Mouse (Mus musculus): Measurements from ENCODE around the gene Spata45. TPM values are rescaled to one million over a fixed set of nuclear protein-coding genes. Genes with fewer than 3 reads are reported as not detected.

Spata45 gene
- polyA plus RNA-seq, 1 experiment from 2014 or later: not detected

Other genes starting within 250 kb of the Spata45 start
- 29.8 and 31.0 TPM in 2 replicates for gene Rps6kc1, start 124.9 kb upstream of the Spata45 start, polyA plus RNA-seq (2014; fragmentation: Nextera tagmentation; extraction: Ambion mirVana)
- gene Angel2, start 111.5 kb upstream of the Spata45 start, polyA plus RNA-seq (2014; fragmentation: Nextera tagmentation; extraction: Ambion mirVana): 49.3 and 60.1 TPM in 2 replicates
- 82.8 and 102 TPM in 2 replicates for gene Vash2, start 57.3 kb upstream of the Spata45 start, polyA plus RNA-seq (2014; fragmentation: Nextera tagmentation; extraction: Ambion mirVana)
- gene Flvcr1, start 10.5 kb upstream of the Spata45 start, polyA plus RNA-seq (2014; fragmentation: Nextera tagmentation; extraction: Ambion mirVana): 10.0 and 12.1 TPM in 2 replicates
- gene Tatdn3, start 26.3 kb downstream of the Spata45 start, polyA plus RNA-seq (2014; fragmentation: Nextera tagmentation; extraction: Ambion mirVana): 15.9 and 16.0 TPM in 2 replicates
- 2.7 and 4.9 TPM in 2 replicates for gene Nsl1, start 26.4 kb downstream of the Spata45 start, polyA plus RNA-seq (2014; fragmentation: Nextera tagmentation; extraction: Ambion mirVana)
- 0.47 and 0.61 TPM in 2 replicates for gene Batf3, start 61.2 kb downstream of the Spata45 start, polyA plus RNA-seq (2014; fragmentation: Nextera tagmentation; extraction: Ambion mirVana)
- gene Fam71a, start 128.2 kb downstream of the Spata45 start, polyA plus RNA-seq (2014; fragmentation: Nextera tagmentation; extraction: Ambion mirVana): not detected in 2 replicates
- gene Atf3, start 181.4 kb downstream of the Spata45 start, polyA plus RNA-seq (2014; fragmentation: Nextera tagmentation; extraction: Ambion mirVana): 0.70 and 1.8 TPM in 2 replicates